Mouse (Mus musculus): Measurements from ENCODE around the gene Dnaaf1. TPM values are rescaled to one million over a fixed set of nuclear protein-coding genes. Genes with fewer than 3 reads are reported as not detected.

Gene Dnaaf1
- polyA plus RNA-seq, 1 experiment from 2014 or later: 0.25 TPM

- no peaks in the 10 kb centered on the region for H3K27me3 ChIP-seq
- ATAC-seq (ENCODE audit: low read depth): no peak
- H3K36me3 ChIP-seq: no peaks in the 10 kb centered on the region
- WGBS: 40% methylated on average over 10 of the region's 10 CpGs
- no peak overlapping the region for H3K9ac ChIP-seq
- H3K9me3 ChIP-seq: no peaks in the 10 kb centered on the region
- peaks cover 14% of the 10 kb centered on the region for H3K4me1 ChIP-seq (replicated peaks)
- no peak overlapping the region for H3K4me3 ChIP-seq
- no peak overlapping the region for H3K4me2 ChIP-seq
- H3K27ac ChIP-seq (replicated peaks): no peak overlapping the region
Observed at GRCm38 (mm10) chr8:119627613-119628359, 52.8 kb downstream of the Dnaaf1 start.

DNA sequence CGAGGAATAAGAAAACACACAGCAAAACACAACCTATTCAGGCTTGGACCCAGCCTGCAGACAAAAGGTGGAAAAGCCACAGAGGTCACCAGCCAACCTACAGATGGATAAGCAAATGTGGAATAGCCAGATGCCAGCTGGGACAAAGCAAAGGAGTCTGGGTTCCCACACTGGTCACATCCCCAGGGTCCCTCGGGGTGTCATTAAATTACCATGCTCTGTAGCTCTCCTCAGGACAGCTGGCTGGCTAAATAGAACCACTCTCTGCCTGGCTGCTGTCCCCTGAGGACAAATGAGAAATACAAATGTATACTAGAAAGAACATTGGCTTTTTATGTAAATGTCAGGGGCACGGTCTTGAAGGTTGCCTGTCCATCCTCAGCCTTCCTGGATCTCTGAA lies 55.8 kb downstream of the Dnaaf1 start:
- ATAC-seq (ENCODE audit: low read depth): peak; percentile 53; the same call in 1 of the 2 replicates
- Histone ChIP-seq H3K9ac (no peak overlapping the region), H3K9me3 (no peaks in the 10 kb centered on the region), H3K36me3 (no peaks in the 10 kb centered on the region), H3K4me2 (no peak overlapping the region), H3K27ac (replicated peaks) (no peak overlapping the region), H3K27me3 (peaks cover 11% of the 10 kb centered on the region), H3K4me1 (replicated peaks) (peaks cover 32% of the 10 kb centered on the region), H3K4me3 (no peak overlapping the region)
- WGBS: 16% methylated on average over 3 of the region's 3 CpGs

GRCm38 (mm10) chr8:119632246-119632645 lies 57.2 kb downstream of the Dnaaf1 start:
- Histone ChIP-seq H3K27ac (replicated peaks) (no peak overlapping the region), H3K27me3 (peaks cover 13% of the 10 kb centered on the region), H3K4me3 (no peak overlapping the region), H3K4me1 (replicated peaks) (peaks cover 33% of the 10 kb centered on the region), H3K4me2 (no peak overlapping the region), H3K36me3 (no peaks in the 10 kb centered on the region), H3K9ac (no peak overlapping the region), H3K9me3 (no peaks in the 10 kb centered on the region)
- WGBS: 88% methylated on average over 9 of the region's 9 CpGs
- no peak for ATAC-seq (ENCODE audit: low read depth)

- H3K27me3 ChIP-seq: peaks cover 20% of the 10 kb centered on the region
- WGBS: 55% methylated on average over 29 of the region's 29 CpGs
- H3K4me3 ChIP-seq: no peak overlapping the region
- peaks cover 33% of the 10 kb centered on the region for H3K4me1 ChIP-seq (replicated peaks)
- ATAC-seq (ENCODE audit: low read depth): no peak
- no peaks in the 10 kb centered on the region for H3K36me3 ChIP-seq
- no peaks in the 10 kb centered on the region for H3K9me3 ChIP-seq
- no peak overlapping the region for H3K4me2 ChIP-seq
- no peak overlapping the region for H3K27ac ChIP-seq (replicated peaks)
- 0 out of 2 replicates have a peak overlapping the region, but pooled peaks have one; percentile 26 for H3K9ac ChIP-seq
Observed at GRCm38 (mm10) chr8:119632909-119633308, 57.9 kb downstream of the Dnaaf1 start.

GRCm38 (mm10) chr8:119634616-119635336 lies 59.7 kb downstream of the Dnaaf1 start:
- WGBS: 24% methylated on average over 14 of the region's 14 CpGs
- H3K9ac ChIP-seq: no peak overlapping the region
- no peak overlapping the region for H3K4me2 ChIP-seq
- no peak overlapping the region for H3K4me3 ChIP-seq
- H3K9me3 ChIP-seq: no peaks in the 10 kb centered on the region
- H3K36me3 ChIP-seq: no peaks in the 10 kb centered on the region
- H3K27me3 ChIP-seq: peaks cover 20% of the 10 kb centered on the region
- peaks cover 33% of the 10 kb centered on the region for H3K4me1 ChIP-seq (replicated peaks)
- no peak for ATAC-seq (ENCODE audit: low read depth)
- 0 out of 2 replicates have a peak overlapping the region, but pooled peaks have one; percentile 4 for H3K27ac ChIP-seq (replicated peaks)

GRCm38 (mm10) chr8:119635378-119635777 lies 60.3 kb downstream of the Dnaaf1 start, which contains the start of gene Kcng4:
TSS of gene Kcng4 (minus strand) at chr8:119635680.
- peaks cover 20% of the 10 kb centered on the region for H3K27me3 ChIP-seq
- H3K36me3 ChIP-seq: no peaks in the 10 kb centered on the region
- H3K4me3 ChIP-seq: no peak within 1 kb of the TSS
- no peak within 1 kb of the TSS for H3K9ac ChIP-seq
- no peak within 1 kb of the TSS for H3K4me2 ChIP-seq
- 61% methylated on average over 6 of the region's 6 CpGs for WGBS
- ATAC-seq (ENCODE audit: low read depth): no peak
- no peaks in the 10 kb centered on the region for H3K9me3 ChIP-seq
- 0 out of 2 replicates have a peak within 1 kb of the TSS, but pooled peaks have one; percentile 4 for H3K27ac ChIP-seq (replicated peaks)
- H3K4me1 ChIP-seq (replicated peaks): peaks cover 34% of the 10 kb centered on the region

DNA sequence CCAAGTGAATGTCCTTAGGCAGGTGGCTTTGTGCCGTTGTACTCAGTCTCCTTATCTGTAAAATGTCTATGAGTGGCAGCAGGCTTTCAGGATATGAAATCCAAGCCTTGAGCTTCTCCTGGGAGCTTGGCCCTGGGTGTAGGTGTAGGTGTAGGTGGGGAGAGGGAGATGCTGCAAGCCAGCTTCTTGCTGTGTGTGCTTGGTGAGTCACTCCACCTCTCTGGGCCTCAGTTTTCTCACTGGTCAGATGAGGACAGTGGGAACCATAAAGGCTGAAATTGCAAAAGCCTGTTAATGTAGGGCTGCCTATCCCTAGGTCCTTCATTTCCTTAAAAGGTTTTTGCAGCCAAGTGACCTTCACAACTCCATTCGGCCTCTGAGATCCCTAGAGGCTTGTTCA lies 60.9 kb downstream of the Dnaaf1 start:
- H3K27ac ChIP-seq (replicated peaks): no peak overlapping the region
- H3K27me3 ChIP-seq: peaks cover 20% of the 10 kb centered on the region
- no peak overlapping the region for H3K4me3 ChIP-seq
- H3K36me3 ChIP-seq: no peaks in the 10 kb centered on the region
- H3K4me1 ChIP-seq (replicated peaks): peaks cover 28% of the 10 kb centered on the region
- H3K9me3 ChIP-seq: no peaks in the 10 kb centered on the region
- no peak for ATAC-seq (ENCODE audit: low read depth)
- H3K9ac ChIP-seq: no peak overlapping the region
- WGBS: 70% methylated on average over 2 of the region's 2 CpGs
- H3K4me2 ChIP-seq: no peak overlapping the region

DNA sequence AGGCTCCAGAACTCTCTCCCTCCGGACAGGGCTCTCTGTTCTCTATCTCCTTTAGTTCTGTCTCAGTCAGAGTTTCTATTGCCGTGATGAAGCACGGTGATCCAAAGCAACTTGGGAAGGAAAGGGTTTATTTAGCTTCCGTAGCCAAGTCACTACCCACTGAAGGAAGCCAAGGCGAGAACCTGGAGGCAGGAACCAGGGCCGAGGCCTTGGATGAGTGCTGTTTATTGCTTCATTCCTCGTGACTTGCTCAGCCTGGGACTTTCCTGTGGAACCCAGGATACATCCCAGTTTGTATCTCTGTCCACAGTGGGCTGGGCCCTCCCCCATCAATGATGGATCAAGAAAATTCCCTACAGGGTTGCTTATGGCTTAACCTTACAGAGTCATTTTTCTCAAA lies 61.7 kb downstream of the Dnaaf1 start:
- no peak overlapping the region for H3K4me3 ChIP-seq
- H3K27me3 ChIP-seq: peaks cover 20% of the 10 kb centered on the region

GRCm38 (mm10) chr8:119637381-119637780 lies 62.3 kb downstream of the Dnaaf1 start:
- H3K27me3 ChIP-seq: peaks cover 20% of the 10 kb centered on the region
- no peak overlapping the region for H3K27ac ChIP-seq (replicated peaks)
- peaks cover 23% of the 10 kb centered on the region for H3K4me1 ChIP-seq (replicated peaks)
- H3K9ac ChIP-seq: no peak overlapping the region
- no peak for ATAC-seq (ENCODE audit: low read depth)
- H3K4me2 ChIP-seq: no peak overlapping the region
- H3K36me3 ChIP-seq: no peaks in the 10 kb centered on the region
- no peaks in the 10 kb centered on the region for H3K9me3 ChIP-seq
- no peak overlapping the region for H3K4me3 ChIP-seq
- WGBS: 90% methylated on average over 4 of the region's 4 CpGs

More for the DNA sequence above, 61.7 kb downstream of the Dnaaf1 start:
- Histone ChIP-seq H3K9ac (no peak overlapping the region), H3K4me1 (replicated peaks) (peaks cover 23% of the 10 kb centered on the region), H3K4me2 (no peak overlapping the region), H3K9me3 (no peaks in the 10 kb centered on the region), H3K36me3 (no peaks in the 10 kb centered on the region), H3K27ac (replicated peaks) (no peak overlapping the region)
- 64% methylated on average over 7 of the region's 7 CpGs for WGBS
- no peak for ATAC-seq (ENCODE audit: low read depth)

GRCm38 (mm10) chr8:119638261-119638660 lies 63.2 kb downstream of the Dnaaf1 start:
- Histone ChIP-seq H3K4me3 (no peak overlapping the region), H3K9ac (no peak overlapping the region), H3K27ac (replicated peaks) (no peak overlapping the region), H3K4me2 (no peak overlapping the region), H3K36me3 (no peaks in the 10 kb centered on the region), H3K9me3 (no peaks in the 10 kb centered on the region), H3K4me1 (replicated peaks) (peaks cover 23% of the 10 kb centered on the region), H3K27me3 (peaks cover 18% of the 10 kb centered on the region)
- no peak for ATAC-seq (ENCODE audit: low read depth)
- WGBS: 83% methylated on average over 6 of the region's 6 CpGs

- ATAC-seq (ENCODE audit: low read depth): no peak
- no peak overlapping the region for H3K9ac ChIP-seq
- no peaks in the 10 kb centered on the region for H3K9me3 ChIP-seq
- no peak overlapping the region for H3K4me2 ChIP-seq
- H3K27ac ChIP-seq (replicated peaks): no peak overlapping the region
- H3K4me3 ChIP-seq: no peak overlapping the region
- H3K27me3 ChIP-seq: 0 out of 2 replicates have a peak, but pooled peaks cover 8% of the 10 kb centered on the region
- H3K36me3 ChIP-seq: no peaks in the 10 kb centered on the region
- peaks cover 25% of the 10 kb centered on the region for H3K4me1 ChIP-seq (replicated peaks)
- 19% methylated on average over 7 of the region's 7 CpGs for WGBS
Observed at GRCm38 (mm10) chr8:119639798-119640197, 64.8 kb downstream of the Dnaaf1 start.

- H3K27ac ChIP-seq (replicated peaks): no peak overlapping the region
- no peak for ATAC-seq (ENCODE audit: low read depth)
- H3K4me2 ChIP-seq: no peak overlapping the region
- no peak overlapping the region for H3K4me3 ChIP-seq
- H3K27me3 ChIP-seq: 0 out of 2 replicates have a peak, but pooled peaks cover 8% of the 10 kb centered on the region
- H3K9ac ChIP-seq: no peak overlapping the region
- 86% methylated on average over 5 of the region's 5 CpGs for WGBS
- no peaks in the 10 kb centered on the region for H3K36me3 ChIP-seq
- H3K4me1 ChIP-seq (replicated peaks): peaks cover 26% of the 10 kb centered on the region
- no peaks in the 10 kb centered on the region for H3K9me3 ChIP-seq
Observed at GRCm38 (mm10) chr8:119641058-119641457, 66.0 kb downstream of the Dnaaf1 start.
